Mouse (Mus musculus) liver, postnatal 0 days (tissue): ENCODE measurements at regions not wholly inside any gene's neighbourhood (a gene's known extent, or its start where the extent isn't known, plus 50 kb on each side); places are given as distances from the start of the nearest gene placed in this dataset.

Source experiments
- CTCF ChIP-seq: sonication (generic); IDR thresholded peaks from 2 replicates; pipeline ENCODE4 v1.5.1; 2016; ENCODE audit warnings: antibody characterized with exemption, low read depth
- EP300 ChIP-seq: IDR thresholded peaks from 2 replicates; pipeline ENCODE4 v1.6.1; 2016; ENCODE audit warnings: antibody characterized with exemption, low read depth, mild to moderate bottlenecking

DNA sequence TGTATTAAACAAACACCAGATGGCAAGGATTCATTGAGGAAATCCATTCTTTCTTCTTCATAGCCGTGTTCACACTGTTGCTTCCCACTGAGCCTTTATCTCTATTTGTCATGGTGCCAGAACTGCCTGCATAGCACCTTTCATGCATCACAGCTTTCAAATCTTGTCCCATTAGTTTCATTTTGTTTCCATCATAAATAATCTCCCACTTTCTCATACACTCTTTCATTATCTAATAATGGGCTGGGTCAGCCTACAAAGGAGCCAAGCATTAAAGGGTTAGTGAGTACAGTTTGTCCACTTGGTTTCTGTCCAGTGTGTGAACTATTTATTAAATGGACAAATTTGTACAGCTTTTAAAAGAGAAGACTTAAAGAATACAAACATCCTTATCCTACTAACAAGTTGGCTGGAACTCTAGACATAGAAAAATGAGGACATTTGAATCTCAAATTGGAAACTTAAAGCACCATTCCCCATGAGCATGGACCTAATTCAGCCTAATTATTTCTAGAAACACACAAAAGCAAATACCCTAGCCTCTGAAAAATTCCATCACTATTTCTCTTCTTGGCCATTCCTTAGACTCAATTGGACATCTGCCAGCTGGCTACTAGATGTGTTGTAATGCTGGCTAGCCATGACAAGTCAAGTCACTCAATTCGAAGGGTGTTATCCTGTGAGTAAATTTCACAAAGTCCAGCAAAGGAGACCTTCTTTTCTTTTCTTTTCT, 589.8 kb downstream of the Gm43517 start:
- TF ChIP-seq EP300 (no peak), CTCF (no peak)
